Mouse (Mus musculus) intestine, postnatal 0 days (tissue): ENCODE data around the gene Tspan18. TPM values are rescaled to one million over a fixed set of nuclear protein-coding genes. Genes with fewer than 3 reads are reported as not detected.

Experiments
- ATAC-seq: fragments of 200-750 bp; cut with Nextera tagmentation; 2 replicates; pipeline ENCODE4 v1.8.0; 2017; ENCODE audit warnings: mild to moderate bottlenecking, moderate TSS enrichment, moderate library complexity
- H3K27ac ChIP-seq: fragments of 300-500 bp; sonication (generic); 2 replicates; pipeline ENCODE4 v1.5.1; 2014; ENCODE audit warnings: mild to moderate bottlenecking, low read depth, low read length, moderate library complexity
- H3K27me3 ChIP-seq: fragments of 300-500 bp; sonication (generic); replicated peaks from 2 replicates; pipeline ENCODE4 v1.6.1; 2014; ENCODE audit warnings: low read length, mixed read lengths; ENCODE audit not compliant: control insufficient read depth, insufficient read depth
- H3K36me3 ChIP-seq: fragments of 300-500 bp; sonication (generic); 2 replicates; pipeline ENCODE4 v1.6.1; 2014; ENCODE audit warnings: mild to moderate bottlenecking, moderate library complexity; ENCODE audit not compliant: control insufficient read depth, insufficient read depth
- H3K4me1 ChIP-seq: fragments of 300-500 bp; sonication (generic); replicated peaks from 2 replicates; pipeline ENCODE4 v1.6.1; 2014; ENCODE audit warnings: antibody characterized with exemption, low read length, mixed read lengths; ENCODE audit not compliant: control insufficient read depth, insufficient read depth
- H3K4me2 ChIP-seq: fragments of 300-500 bp; sonication (generic); replicated peaks from 2 replicates; pipeline ENCODE4 v1.6.1; 2014; ENCODE audit warnings: low read depth, mild to moderate bottlenecking, moderate library complexity
- H3K4me3 ChIP-seq: fragments of 300-500 bp; sonication (generic); 2 replicates; pipeline ENCODE4 v1.5.1; 2014; ENCODE audit warnings: low read depth, low read length
- H3K9ac ChIP-seq: fragments of 300-500 bp; sonication (generic); 2 replicates; pipeline ENCODE4 v1.6.1; 2014; ENCODE audit warnings: mild to moderate bottlenecking, low read depth, low read length
- H3K9me3 ChIP-seq: fragments of 300-500 bp; sonication (generic); 2 replicates; pipeline ENCODE4 v1.6.1; 2016; ENCODE audit warnings: mixed run types; ENCODE audit not compliant: control insufficient read depth
- CTCF ChIP-seq: sonication (generic); IDR thresholded peaks from 2 replicates; pipeline ENCODE4 v1.5.1; 2016; ENCODE audit warnings: low read depth, mild to moderate bottlenecking, control low read depth, antibody characterized with exemption, moderate library complexity
- WGBS: fragments of 180-500 bp; shearing (Covaris S2); extraction: QIAGEN DNeasy Blood & Tissue Kit; methylation state at CpG from one replicate; pipeline ENCODE4 v1.1.7; 2014; 5-methylcytosine and 5-hydroxymethylcytosine counted together
- polyA plus RNA-seq: library from polyadenylated mRNA; unstranded; fragments of >200 nt; fragmentation: Nextera tagmentation; extraction: Ambion mirVana; gene quantifications from 2 replicates; pipeline ENCODE4 v1.2.1, GENCODE M21; 2015

Gene Tspan18
- polyA plus RNA-seq, 1 experiment from 2014 or later, result 18.0 TPM

DNA sequence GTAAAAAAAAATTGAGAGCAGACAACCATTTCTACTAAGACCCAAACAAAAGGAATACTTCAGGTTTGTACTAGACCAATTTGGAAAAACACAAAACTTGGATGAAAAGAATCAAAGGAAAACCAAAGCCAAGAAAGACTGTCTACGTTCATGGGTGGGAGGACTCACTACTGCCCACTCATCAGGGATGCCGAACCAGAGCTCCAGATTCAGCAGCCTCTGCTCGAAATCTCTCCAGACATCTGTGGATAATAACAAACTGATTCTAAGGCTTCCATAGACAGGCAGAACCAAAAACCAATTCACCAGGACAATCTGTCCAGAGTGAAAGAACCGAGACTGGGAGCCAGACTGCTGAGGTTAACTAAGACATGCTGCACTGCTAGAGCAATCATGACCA is 27.4 kb downstream of the Tspan18 start:
- H3K9ac ChIP-seq, result no peak overlapping the region
- no peak overlapping the region for H3K4me3 ChIP-seq
- H3K9me3 ChIP-seq, result no peaks in the 10 kb centered on the region
- TF ChIP-seq CTCF, result no peak
- H3K4me2 ChIP-seq, result no peak overlapping the region
- H3K27me3 ChIP-seq, result no peaks in the 10 kb centered on the region
- no peak overlapping the region for H3K27ac ChIP-seq
- WGBS, result 78% methylated on average over 4 of the region's 4 CpGs
- peaks cover 5% of the 10 kb centered on the region; the same call in 1 of the 2 replicates for H3K4me1 ChIP-seq
- ATAC-seq, result no peak
- no peaks in the 10 kb centered on the region for H3K36me3 ChIP-seq

DNA sequence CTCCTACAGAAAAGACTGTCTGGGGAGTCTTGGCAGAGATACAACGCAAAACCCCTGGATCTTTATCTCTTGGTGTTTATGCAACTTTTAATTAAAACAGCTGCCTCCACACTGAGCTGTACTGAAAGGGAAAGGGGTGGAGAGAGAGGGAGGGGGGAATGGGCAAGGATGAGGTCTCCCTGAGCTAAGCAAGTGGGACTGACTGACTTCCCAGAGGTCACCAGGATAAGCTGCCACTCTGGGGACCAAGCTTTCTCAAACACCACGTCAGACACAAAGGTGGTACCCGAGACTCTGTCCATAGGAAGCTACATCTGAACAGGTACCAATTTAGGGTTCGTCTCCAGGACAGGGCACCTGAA is 30.1 kb downstream of the Tspan18 start:
- Histone ChIP-seq H3K9me3 (no peaks in the 10 kb centered on the region), H3K4me2 (no peak overlapping the region), H3K27me3 (no peaks in the 10 kb centered on the region), H3K9ac (no peak overlapping the region), H3K36me3 (no peaks in the 10 kb centered on the region), H3K4me3 (no peak overlapping the region), H3K4me1 (no peaks in the 10 kb centered on the region), H3K27ac (peak overlapping the region; percentile 66)
- no peak for ATAC-seq
- WGBS, result 69% methylated on average over 4 of the region's 4 CpGs
- no peak for TF ChIP-seq CTCF

DNA sequence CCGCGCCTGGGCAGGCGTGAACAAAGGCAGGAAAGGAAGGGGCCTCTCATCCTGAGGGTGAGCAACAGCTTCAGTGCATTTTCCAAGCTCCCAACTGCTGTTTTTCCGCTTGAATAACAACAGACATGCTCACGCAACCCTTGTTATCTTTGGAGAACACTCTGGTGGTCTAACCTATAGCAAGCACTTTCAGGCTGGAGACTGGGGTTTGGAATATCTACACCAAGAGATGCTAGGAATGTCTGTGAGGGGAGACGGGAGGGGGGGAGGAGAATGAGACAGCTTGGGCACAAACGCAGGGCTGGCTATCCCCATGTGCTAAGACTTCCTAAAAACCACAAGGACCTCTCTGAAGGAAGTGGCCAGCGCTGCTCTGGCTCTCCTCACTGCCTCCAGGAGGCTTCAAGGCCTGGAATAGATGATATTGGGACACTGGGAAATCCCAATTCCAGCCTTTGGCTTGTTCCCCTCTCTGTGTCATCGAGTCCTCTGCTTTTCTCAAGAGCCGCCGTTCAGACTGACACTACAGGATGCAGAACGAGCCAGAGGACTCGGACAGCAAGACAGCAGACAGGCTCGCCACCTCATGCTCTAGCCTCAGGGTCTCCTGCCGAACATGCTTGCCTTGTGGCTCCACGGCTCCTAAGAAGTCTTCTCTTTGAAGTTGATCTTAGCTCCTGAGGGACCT is 30.6 kb downstream of the Tspan18 start:
- WGBS, result 59% methylated on average over 16 of the region's 16 CpGs
- peak overlapping the region; percentile 31; the same call in 1 of the 2 replicates for H3K9ac ChIP-seq
- ATAC-seq, result no peak

DNA sequence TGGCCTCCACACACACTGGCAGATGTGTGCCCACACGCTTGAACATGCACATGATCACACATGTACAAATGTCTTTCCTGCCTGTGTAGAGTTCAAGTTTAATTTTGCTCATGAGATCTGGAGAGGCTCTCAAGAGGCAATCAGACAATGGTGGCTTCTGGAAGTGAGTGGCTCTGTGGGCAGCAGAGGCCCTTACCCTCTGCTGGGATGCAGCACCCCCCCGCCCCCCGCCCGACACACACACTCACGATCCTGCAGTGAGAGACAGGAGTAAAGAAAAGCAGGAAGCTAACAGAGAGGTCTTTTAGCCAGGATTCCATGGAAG is 31.1 kb downstream of the Tspan18 start:
- H3K9me3 ChIP-seq, result no peaks in the 10 kb centered on the region
- no peak overlapping the region for H3K4me2 ChIP-seq
- H3K4me1 ChIP-seq, result no peaks in the 10 kb centered on the region
- no peaks in the 10 kb centered on the region for H3K27me3 ChIP-seq
- ATAC-seq, result no peak
- no peak overlapping the region for H3K27ac ChIP-seq
- no peak for TF ChIP-seq CTCF
- H3K9ac ChIP-seq, result no peak overlapping the region
- WGBS, result 74% methylated on average over 5 of the region's 5 CpGs
- H3K36me3 ChIP-seq, result no peaks in the 10 kb centered on the region
- no peak overlapping the region for H3K4me3 ChIP-seq

More for the DNA sequence above, 30.6 kb downstream of the Tspan18 start:
- Histone ChIP-seq H3K27ac (peak overlapping the region; percentile 66), H3K27me3 (no peaks in the 10 kb centered on the region), H3K4me3 (no peak overlapping the region), H3K9me3 (no peaks in the 10 kb centered on the region), H3K4me1 (no peaks in the 10 kb centered on the region), H3K4me2 (no peak overlapping the region), H3K36me3 (no peaks in the 10 kb centered on the region)
- no peak for TF ChIP-seq CTCF

DNA sequence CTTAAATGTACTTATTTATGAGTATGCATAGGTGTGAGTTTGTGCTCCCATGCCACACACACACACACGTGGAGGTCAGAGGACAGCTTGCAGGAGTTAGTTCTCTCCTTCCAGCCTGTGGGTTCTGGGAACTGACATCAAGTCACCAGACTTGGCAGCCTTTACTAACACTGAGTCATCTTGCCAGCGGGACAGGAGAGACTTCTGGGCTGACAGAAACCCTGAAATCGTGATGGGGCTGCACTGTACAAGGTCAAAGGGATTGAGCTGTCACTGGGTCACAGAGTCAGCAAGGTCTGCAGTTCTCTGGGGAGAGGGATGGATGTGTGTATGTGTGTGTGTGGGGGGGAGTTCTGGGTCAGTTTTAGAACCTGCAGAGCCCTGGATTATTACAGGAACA is 36.6 kb downstream of the Tspan18 start:
- no peak overlapping the region for H3K4me2 ChIP-seq
- no peak for ATAC-seq
- no peaks in the 10 kb centered on the region for H3K9me3 ChIP-seq
- no peak overlapping the region for H3K9ac ChIP-seq
- no peak for TF ChIP-seq CTCF
- no peaks in the 10 kb centered on the region for H3K36me3 ChIP-seq
- no peak overlapping the region for H3K4me3 ChIP-seq
- no peak overlapping the region for H3K27ac ChIP-seq
- no peaks in the 10 kb centered on the region for H3K4me1 ChIP-seq
- 60% methylated on average over 3 of the region's 3 CpGs for WGBS
- H3K27me3 ChIP-seq, result no peaks in the 10 kb centered on the region

DNA sequence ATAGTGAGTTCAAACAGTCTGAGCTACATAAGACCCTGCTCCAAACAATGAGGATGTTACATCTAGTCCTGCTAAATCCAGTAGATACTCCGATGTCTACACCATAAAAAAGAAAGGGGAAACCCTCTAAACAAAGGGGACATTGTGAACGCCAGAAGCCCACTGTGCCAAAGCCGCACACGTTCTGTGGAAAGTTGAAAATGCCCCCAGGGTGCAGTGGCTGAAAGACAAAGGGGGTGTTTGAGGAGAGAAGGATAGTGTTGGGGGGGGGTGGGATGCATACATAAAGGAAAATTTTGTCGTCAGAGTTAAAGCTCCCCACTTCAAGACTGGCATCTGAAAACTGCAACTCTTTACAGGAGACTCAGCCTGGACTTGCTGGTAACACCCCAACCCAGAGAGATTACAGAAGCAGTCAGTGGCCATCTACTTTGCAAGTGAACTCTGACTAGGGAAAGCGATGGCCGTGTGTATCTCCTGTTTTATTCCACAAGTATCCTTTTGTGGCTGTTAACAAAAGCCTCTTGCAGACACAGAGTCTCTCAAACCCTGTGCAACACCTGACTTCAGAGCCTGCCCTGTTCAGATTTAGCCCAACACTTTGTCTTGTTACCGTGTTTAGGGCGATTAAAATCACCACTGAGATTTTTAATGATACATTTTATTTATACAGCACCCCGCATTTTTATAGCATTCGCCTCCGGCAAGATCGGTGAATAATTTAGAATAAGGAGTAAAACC is 42.9 kb downstream of the Tspan18 start:
- Histone ChIP-seq H3K9ac (no peak overlapping the region), H3K36me3 (no peaks in the 10 kb centered on the region), H3K27me3 (no peaks in the 10 kb centered on the region), H3K4me3 (no peak overlapping the region), H3K4me1 (no peaks in the 10 kb centered on the region), H3K9me3 (no peaks in the 10 kb centered on the region), H3K4me2 (no peak overlapping the region), H3K27ac (no peak overlapping the region)
- WGBS, result 83% methylated on average over 13 of the region's 13 CpGs
- ATAC-seq, result no peak
- no peak for TF ChIP-seq CTCF
